Mouse (Mus musculus): ENCODE measurements around the gene S100b.

S100b gene

DNA sequence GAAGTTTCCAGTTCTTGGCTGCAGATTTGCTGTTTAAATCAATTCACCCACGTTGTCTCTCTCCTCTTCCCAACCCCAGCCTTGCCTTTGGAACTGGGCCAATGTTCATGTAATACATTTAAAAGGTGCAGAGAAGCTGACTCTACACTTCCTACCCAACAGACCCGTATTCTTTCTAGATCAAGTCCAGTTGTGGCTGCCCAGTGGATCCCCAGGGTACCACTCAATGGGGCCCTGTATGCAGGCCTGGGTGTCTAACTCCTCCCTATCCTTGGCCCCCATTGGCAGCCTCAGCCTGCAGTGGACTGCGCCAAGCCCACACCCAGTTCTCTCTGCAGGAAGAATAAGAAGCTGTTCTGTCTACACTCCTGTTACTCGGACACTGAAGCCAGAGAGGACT is at the start of gene S100b:
S100b (plus strand) TSS at position 318 of the 400 bp plus-strand sequence.
- DNase-seq (ENCODE audit: extremely low spot score, low read depth, low spot score), result no peak

GRCm38 (mm10) chr10:76207262-76207796 is 46.3 kb upstream of the S100b start:
- DNase-seq (ENCODE audit: extremely low spot score, low read depth, low spot score), result no peak

DNA sequence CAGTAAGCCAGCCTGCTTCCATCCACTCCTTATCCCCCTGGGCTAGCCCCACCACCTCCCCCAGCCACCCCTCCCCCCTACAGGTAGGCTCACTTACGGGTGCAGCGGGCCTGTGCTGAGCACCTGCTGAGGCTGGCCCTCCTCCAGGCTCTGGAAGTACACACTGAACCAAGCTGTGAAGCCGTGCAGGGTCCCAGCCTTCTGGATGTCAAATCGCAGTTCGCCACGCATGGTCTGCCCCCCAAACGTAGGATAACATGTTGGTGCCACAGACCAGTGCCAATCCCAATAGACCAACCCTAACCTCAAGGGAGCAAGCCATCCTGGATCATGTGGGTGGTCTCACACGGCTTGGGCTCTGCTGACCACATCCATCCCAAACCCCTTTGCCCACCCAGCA is 44.4 kb upstream of the S100b start:
- DNase-seq (ENCODE audit: extremely low spot score, low read depth, low spot score), result no peak

DNA sequence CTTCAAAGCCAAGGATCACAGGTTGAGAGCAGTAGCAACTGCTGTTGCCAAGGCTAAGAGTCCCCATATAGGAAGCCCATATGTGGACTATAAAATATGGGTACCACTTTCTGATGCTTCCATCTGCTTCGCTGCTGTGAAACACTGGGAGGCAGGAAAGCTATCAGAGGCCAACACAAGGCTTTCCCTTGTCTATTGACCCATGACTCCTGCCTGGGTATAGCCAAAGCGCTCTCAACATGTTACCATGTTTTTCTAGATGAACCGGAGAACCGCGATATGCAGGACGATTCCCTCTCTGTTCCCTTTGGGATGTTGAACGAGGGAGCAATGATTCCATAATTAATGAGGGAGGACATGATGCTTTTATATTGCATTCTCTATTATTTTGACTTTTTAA is 42.8 kb upstream of the S100b start:
- DNase-seq (ENCODE audit: extremely low spot score, low read depth, low spot score), result no peak

GRCm38 (mm10) chr10:76212121-76212520 is 41.5 kb upstream of the S100b start:
- no peak for DNase-seq (ENCODE audit: extremely low spot score, low read depth, low spot score)

DNA sequence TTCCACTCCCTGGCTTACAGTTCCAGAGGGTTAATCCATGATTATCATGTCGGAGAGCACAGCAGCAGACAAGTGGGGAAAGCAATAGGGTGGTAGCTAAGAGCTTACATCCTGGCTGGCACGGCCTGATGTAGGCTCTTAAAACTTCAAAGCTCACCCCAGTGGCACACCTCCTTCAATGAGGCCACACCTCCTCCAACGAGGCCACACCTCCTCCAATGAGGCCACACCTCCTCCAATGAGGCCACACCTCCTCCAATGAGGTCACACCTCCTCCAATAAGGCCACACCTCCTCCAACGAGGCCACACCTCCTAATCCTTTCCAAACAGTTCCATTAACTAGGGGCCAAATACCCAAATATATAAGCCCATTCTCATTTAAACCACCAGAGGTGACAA is 39.5 kb upstream of the S100b start:
- DNase-seq (ENCODE audit: extremely low spot score, low read depth, low spot score), result no peak

DNA sequence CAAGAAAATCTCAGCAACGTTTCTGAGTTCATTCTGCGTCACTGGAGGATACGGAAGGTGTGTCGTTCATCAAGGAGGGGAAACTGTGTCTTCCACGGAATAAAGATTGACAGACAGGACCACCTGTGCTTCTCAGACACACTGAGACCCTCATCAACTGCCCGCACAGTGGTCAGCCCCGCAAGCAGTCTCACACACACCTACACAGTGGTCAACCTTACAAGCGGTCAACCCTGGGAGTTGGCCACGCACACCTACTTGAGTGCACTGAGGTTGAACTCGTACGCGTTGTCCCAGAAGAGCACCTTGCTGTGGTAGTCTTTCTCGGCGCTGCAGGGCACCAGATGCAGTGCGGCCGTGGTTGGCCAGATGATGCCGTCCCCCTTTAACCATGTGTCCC is 36.6 kb upstream of the S100b start:
- no peak for DNase-seq (ENCODE audit: extremely low spot score, low read depth, low spot score)

GRCm38 (mm10) chr10:76218240-76218639 is 35.4 kb upstream of the S100b start:
- no peak for DNase-seq (ENCODE audit: extremely low spot score, low read depth, low spot score)

DNA sequence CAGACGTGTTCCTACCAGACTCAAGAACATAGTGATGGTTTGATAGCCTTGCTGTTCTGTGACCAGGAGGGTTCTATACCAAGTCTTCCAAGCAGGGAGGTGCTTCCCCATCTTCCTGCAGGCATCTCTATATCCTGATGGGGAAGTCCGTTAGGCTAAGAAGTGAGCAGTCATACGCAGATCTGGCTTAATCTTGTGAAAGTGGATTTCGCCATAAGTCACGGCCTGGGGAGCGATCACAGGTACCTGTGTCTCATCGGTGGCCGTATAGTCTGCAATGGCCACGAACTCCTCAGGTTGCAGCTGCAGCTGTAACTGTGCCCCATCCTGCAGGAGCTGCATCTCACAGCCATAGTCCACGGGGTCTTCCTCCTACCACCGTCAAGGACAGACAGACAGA is 27.7 kb upstream of the S100b start:
- no peak for DNase-seq (ENCODE audit: extremely low spot score, low read depth, low spot score)

DNA sequence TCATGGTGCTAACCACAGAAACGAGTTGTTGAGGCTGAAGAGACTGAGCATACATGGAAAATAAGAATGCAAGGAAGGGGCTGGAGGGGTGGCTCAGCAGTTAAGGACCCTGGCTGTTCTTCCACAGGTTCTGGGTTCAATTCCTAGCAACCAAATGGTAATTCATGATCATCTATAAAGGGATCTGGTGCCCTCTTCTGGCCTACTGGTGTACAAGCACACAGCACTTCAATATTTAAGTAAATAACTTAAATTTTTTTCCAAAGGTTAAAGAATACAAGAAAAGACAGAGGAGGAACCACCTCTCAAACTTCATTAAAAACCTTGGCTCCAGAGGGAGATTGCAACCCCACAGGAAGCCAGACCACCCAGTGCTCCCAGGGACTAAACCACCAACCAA is 24.0 kb upstream of the S100b start:
- DNase-seq (ENCODE audit: extremely low spot score, low read depth, low spot score), result no peak

DNA sequence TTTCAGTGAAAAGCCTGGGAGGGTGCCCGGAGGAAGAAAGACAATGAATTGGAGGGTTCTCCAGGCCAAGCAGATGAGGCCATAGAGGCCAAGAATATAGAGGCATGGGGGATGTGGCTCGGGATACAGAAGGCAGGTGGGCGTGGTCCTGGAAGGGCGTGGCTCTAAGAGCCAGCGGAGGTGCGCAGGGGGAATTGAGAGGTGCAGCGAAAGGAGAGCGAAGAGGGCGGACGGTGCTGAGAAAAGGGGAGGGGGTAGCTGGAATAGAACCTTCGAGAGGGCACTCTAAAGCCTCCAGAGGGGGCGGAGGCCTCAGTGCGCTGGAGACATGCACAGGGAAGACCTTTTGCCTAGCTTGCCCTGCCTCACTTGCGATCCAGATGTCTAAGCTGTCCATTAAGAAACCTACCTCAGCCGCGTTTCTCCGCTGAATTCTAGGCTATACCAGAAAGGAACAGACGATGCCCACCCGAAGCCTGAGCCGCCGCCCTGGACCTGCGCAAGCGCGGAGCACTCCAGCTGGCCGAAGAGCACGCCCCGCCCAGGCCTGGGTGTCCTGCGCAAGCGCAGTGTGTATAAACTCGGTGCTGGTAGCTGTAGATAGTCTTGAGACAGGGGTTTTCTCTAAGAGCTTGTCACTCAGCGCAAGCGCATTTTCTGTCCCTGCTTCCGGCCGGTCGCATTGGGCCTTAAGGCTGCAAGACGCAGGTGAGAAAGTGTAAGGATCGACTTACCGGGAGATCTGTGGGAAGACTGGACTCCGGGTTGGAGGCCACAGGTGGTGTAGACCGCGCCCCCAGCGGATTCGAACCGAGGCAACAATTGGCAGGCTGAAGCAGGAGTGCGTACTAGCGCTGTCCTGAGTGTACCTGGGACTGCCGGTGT is 16.1 kb upstream of the S100b start, which contains the start of gene Prmt2:
Prmt2 (minus strand) TSS at position 525 of the 885 bp plus-strand sequence.
- DNase-seq (ENCODE audit: extremely low spot score, low read depth, low spot score), result peak; percentile 86

GRCm38 (mm10) chr10:76239401-76239800 is 14.3 kb upstream of the S100b start:
- DNase-seq (ENCODE audit: extremely low spot score, low read depth, low spot score), result no peak

GRCm38 (mm10) chr10:76245106-76245505 is 8.5 kb upstream of the S100b start:
- no peak for DNase-seq (ENCODE audit: extremely low spot score, low read depth, low spot score)

DNA sequence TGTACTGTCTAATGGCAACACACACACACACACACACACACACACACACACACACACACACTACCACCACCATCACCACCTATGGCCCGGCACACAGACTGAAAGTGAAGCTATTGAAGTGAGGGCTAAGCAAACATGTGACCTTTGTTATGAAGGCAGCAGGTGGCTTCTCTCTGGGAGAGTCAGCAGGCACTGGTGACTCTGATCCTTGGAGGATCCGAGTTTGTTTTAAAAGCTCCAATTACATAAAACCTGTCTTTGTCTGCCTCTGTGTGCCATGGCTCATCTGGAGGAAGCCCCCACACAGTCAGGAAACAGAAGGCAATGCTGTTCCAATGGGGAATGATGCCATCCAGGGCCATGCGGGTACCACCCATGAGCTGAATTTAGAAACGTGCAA is 7.1 kb upstream of the S100b start:
- no peak for DNase-seq (ENCODE audit: extremely low spot score, low read depth, low spot score)

- DNase-seq (ENCODE audit: extremely low spot score, low read depth, low spot score), result no peak
Observed at GRCm38 (mm10) chr10:76247960-76248646, 5.5 kb upstream of the S100b start.

DNA sequence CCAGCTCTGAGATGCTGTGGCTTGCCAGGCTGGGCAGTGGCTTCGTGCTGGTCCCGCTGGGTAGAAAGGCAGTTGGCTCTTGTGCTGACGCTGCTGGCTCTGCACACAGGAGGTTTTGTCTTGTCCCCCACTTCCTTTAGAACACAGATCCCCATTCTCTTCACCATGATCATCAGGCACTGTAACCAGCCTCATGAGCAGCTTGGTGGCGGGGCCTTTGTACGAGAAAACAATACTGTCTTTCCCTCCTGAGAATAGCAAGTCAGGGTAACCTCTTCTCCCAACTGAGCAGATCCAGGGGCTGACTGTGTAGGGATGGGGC is 5.0 kb upstream of the S100b start:
- no peak for DNase-seq (ENCODE audit: extremely low spot score, low read depth, low spot score)

GRCm38 (mm10) chr10:76250870-76251269 is 2.8 kb upstream of the S100b start:
- no peak for DNase-seq (ENCODE audit: extremely low spot score, low read depth, low spot score)

DNA sequence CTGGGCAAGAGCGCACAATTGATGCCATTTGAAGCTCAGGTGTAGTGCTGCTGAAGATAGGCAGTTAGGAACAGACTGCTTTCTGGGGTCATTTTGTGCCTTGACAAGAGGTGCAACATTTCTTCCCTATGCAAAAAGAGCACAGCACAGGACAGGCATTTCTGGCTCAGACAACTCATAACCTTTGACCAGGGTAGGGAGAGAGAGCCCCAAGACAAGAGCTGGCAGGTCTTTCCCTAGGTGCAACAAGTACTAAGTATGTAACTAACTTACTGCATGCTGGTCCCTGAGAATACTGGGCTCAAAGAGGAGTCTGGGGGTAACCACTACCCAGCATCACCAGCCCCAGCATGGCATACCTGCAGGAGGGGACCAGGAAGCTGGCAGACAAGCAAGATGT is 574 bp upstream of the S100b start:
- no peak for DNase-seq (ENCODE audit: extremely low spot score, low read depth, low spot score)

DNA sequence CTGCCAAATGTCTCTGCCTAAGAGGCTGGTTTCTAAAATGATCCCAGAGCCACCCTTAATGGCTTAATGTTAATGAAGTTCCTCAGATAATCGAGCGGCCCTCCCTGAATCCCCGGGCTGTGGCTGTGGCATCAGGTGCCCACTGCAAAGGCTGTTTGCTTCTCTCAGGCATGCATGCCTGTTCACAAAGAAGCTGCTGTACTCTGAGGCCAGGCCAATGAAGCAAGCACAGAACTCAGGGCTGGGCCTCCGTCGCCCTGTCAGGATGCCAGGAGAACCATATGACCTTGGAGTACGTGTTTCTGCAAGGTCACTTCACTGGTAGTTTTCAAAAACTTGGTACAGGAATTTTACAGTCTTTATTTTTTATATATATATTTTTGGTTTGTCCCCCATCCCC is 2.0 kb downstream of the S100b start:
- no peak for DNase-seq (ENCODE audit: extremely low spot score, low read depth, low spot score)

DNA sequence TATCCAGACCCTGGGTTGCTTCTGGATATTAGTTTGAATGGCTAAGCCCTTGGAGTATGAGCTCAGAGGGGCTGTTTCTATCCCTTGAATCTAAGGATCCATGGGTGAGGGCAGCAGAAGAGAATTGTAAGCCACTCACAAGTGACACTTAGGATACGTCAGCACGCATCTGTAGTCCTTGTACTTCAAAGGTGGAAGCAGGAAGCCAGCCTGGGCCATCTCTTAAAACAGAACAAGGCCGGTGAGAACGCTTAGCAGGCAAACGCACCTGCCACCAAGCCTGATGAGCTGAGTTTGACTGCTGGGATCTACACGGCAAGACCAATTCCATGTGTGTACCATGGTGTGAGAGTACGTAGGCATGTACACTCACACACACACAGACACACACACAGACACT is 3.6 kb downstream of the S100b start:
- DNase-seq (ENCODE audit: extremely low spot score, low read depth, low spot score), result no peak

GRCm38 (mm10) chr10:76257719-76258390 is 4.2 kb downstream of the S100b start:
- no peak for DNase-seq (ENCODE audit: extremely low spot score, low read depth, low spot score)

All from hindlimb bud, embryonic 11.5 days (tissue).